Comparison of ENCODE assay signal across 14 mouse cellular contexts in genomic region chr1:131972498-131973334, GRCm38 (mm10). TPM values are rescaled to one million over a fixed set of nuclear protein-coding genes. Genes with fewer than 3 reads are reported as not detected.
DNase-seq lines count a peak whose midpoint lies in the region; ATAC-seq and TF ChIP-seq lines count a peak whose summit lies in the region.
"Had no signal": no experiment of that assay in that cellular context is flagged by ENCODE, and none has a peak within 500 bp of the region (broad histone marks: within the 10 kb centered on the region; RNA-seq: fewer than 3 reads in every experiment).

No protein-coding gene starts in this region.

- peaks cover 27% of the 10 kb centered on the region for H3K4me1 ChIP-seq in intestine, embryonic 14.5 days (replicated peaks; ENCODE audit: control insufficient read depth, insufficient read depth, low read length)
- H3K4me1 ChIP-seq in intestine, postnatal 0 days (replicated peaks; ENCODE audit: control insufficient read depth, insufficient read depth, low read length), result no peaks in the 10 kb centered on the region
- H3K4me1 ChIP-seq in hindbrain, embryonic 13.5 days (replicated peaks), result peaks cover 43% of the 10 kb centered on the region
- peaks cover 85% of the 10 kb centered on the region for H3K4me1 ChIP-seq in midbrain, embryonic 13.5 days (replicated peaks)

- no peak overlapping the region for H3K27ac ChIP-seq in intestine, embryonic 14.5 days (ENCODE audit: low read depth)
- no peak overlapping the region for H3K27ac ChIP-seq in intestine, postnatal 0 days (ENCODE audit: low read depth, low read length)
- H3K27ac ChIP-seq in hindbrain, embryonic 13.5 days, result peak overlapping the region; percentile 49; the same call in 1 of the 2 replicates
- H3K27ac ChIP-seq in midbrain, embryonic 13.5 days, result peak overlapping the region; percentile 92

- H3K9me3 ChIP-seq in intestine, embryonic 14.5 days (ENCODE audit: control insufficient read depth, low read length), result no peaks in the 10 kb centered on the region
- no peaks in the 10 kb centered on the region for H3K9me3 ChIP-seq in intestine, postnatal 0 days (ENCODE audit: control insufficient read depth)
- H3K9me3 ChIP-seq in hindbrain, embryonic 13.5 days, result no peaks in the 10 kb centered on the region
- H3K9me3 ChIP-seq in midbrain, embryonic 13.5 days, result no peaks in the 10 kb centered on the region
- H3K9me3 ChIP-seq: embryonic facial prominence, embryonic 12.5 days had no signal

- TF ChIP-seq CTCF in intestine, postnatal 0 days (IDR thresholded peaks at IDR 0.05; ENCODE audit: low read depth), result no peak

- 42% methylated on average over 13 of the region's 13 CpGs for WGBS in intestine, embryonic 14.5 days
- 52% methylated on average over 13 of the region's 13 CpGs for WGBS in intestine, postnatal 0 days
- WGBS in hindbrain, embryonic 13.5 days, result 15% methylated on average over 13 of the region's 13 CpGs
- WGBS in midbrain, embryonic 13.5 days, result 9% methylated on average over 13 of the region's 13 CpGs

- H3K4me3 ChIP-seq in intestine, embryonic 14.5 days (ENCODE audit: low read depth, low read length), result no peak overlapping the region
- H3K4me3 ChIP-seq in intestine, postnatal 0 days (ENCODE audit: low read depth, low read length), result no peak overlapping the region
- H3K4me3 ChIP-seq in hindbrain, embryonic 13.5 days, result no peak overlapping the region
- no peak overlapping the region for H3K4me3 ChIP-seq in midbrain, embryonic 13.5 days (replicated peaks)
- H3K4me3 ChIP-seq: embryonic facial prominence, embryonic 12.5 days; myocyte had no signal

- no peak for DNase-seq in intestine, embryonic 14.5 days (ENCODE audit: low spot score)
- peak; percentile 60 to 84 for DNase-seq in kidney, postnatal 25 days
- DNase-seq in testis, postnatal 10 days (ENCODE audit: low spot score), result no peak
- DNase-seq in urinary bladder, postnatal 10 days (ENCODE audit: low spot score), result no peak
- no peak for DNase-seq in right cerebral cortex, postnatal 4 days
- DNase-seq: gastrocnemius, postnatal 36 days; lung, embryonic 14.5 days; thymus, postnatal 36 days had no signal

- H3K4me2 ChIP-seq in intestine, embryonic 14.5 days (ENCODE audit: low read length), result no peak overlapping the region
- H3K4me2 ChIP-seq in intestine, postnatal 0 days (replicated peaks; ENCODE audit: low read depth), result no peak overlapping the region
- no peak overlapping the region for H3K4me2 ChIP-seq in hindbrain, embryonic 13.5 days
- peak overlapping the region; percentile 40 for H3K4me2 ChIP-seq in midbrain, embryonic 13.5 days (replicated peaks)
- H3K4me2 ChIP-seq: embryonic facial prominence, embryonic 12.5 days; lung, embryonic 14.5 days had no signal

- ATAC-seq in intestine, embryonic 14.5 days (replicated peaks; ENCODE audit: low FRiP score, low TSS enrichment, low read depth), result 0 out of 2 replicates have a peak, but pooled peaks have one; percentile 9
- ATAC-seq in intestine, postnatal 0 days, result no peak
- no peak for ATAC-seq in hindbrain, embryonic 13.5 days (ENCODE audit: low FRiP score)
- no peak for ATAC-seq in midbrain, embryonic 13.5 days
- ATAC-seq: activated CD4-positive, CD25-positive, alpha-beta regulatory T cell, adult 4 months had no signal

- H3K27me3 ChIP-seq in intestine, embryonic 14.5 days (replicated peaks; ENCODE audit: control insufficient read depth, insufficient read depth, low read length), result 0 out of 2 replicates have a peak, but pooled peaks cover 1% of the 10 kb centered on the region
- H3K27me3 ChIP-seq in intestine, postnatal 0 days (replicated peaks; ENCODE audit: control insufficient read depth, insufficient read depth, low read length), result no peaks in the 10 kb centered on the region
- 0 out of 2 replicates have a peak, but pooled peaks cover 17% of the 10 kb centered on the region for H3K27me3 ChIP-seq in hindbrain, embryonic 13.5 days
- no peaks in the 10 kb centered on the region for H3K27me3 ChIP-seq in midbrain, embryonic 13.5 days

- H3K36me3 ChIP-seq in intestine, embryonic 14.5 days (ENCODE audit: control insufficient read depth, insufficient read depth, low read length), result no peaks in the 10 kb centered on the region
- no peaks in the 10 kb centered on the region for H3K36me3 ChIP-seq in intestine, postnatal 0 days (ENCODE audit: control insufficient read depth, insufficient read depth)
- H3K36me3 ChIP-seq in hindbrain, embryonic 13.5 days, result no peaks in the 10 kb centered on the region
- no peaks in the 10 kb centered on the region for H3K36me3 ChIP-seq in midbrain, embryonic 13.5 days
- H3K36me3 ChIP-seq: embryonic facial prominence, embryonic 12.5 days had no signal

- H3K9ac ChIP-seq in intestine, embryonic 14.5 days (ENCODE audit: low read length), result no peak overlapping the region
- no peak overlapping the region for H3K9ac ChIP-seq in intestine, postnatal 0 days (ENCODE audit: low read depth, low read length)
- peak overlapping the region; percentile 39; the same call in 1 of the 2 replicates for H3K9ac ChIP-seq in hindbrain, embryonic 13.5 days
- 0 out of 2 replicates have a peak overlapping the region, but pooled peaks have one; percentile 24 for H3K9ac ChIP-seq in midbrain, embryonic 13.5 days (replicated peaks)
- H3K9ac ChIP-seq: embryonic facial prominence, embryonic 12.5 days; lung, embryonic 14.5 days had no signal

RNA-seq across cellular contexts. Expression of gene Slc45a3, which starts 9.9 kb away (rescaled TPM):
- 2.1 and 2.4 TPM in 2 replicates for polyA plus RNA-seq in intestine, embryonic 14.5 days (2014; fragmentation: Nextera tagmentation; extraction: Ambion mirVana)
- 2.5 and 2.7 TPM in 2 replicates for polyA plus RNA-seq in intestine, postnatal 0 days (2015; fragmentation: Nextera tagmentation; extraction: Ambion mirVana)
- 1.8 and 4.3 TPM in 2 replicates for polyA plus RNA-seq in hindbrain, embryonic 13.5 days (2015; fragmentation: Nextera tagmentation; extraction: Ambion mirVana)
- 9.5 and 12.9 TPM in 2 replicates for polyA plus RNA-seq in midbrain, embryonic 13.5 days (2015; fragmentation: Nextera tagmentation; extraction: Ambion mirVana)
- polyA plus RNA-seq: activated CD4-positive, CD25-positive, alpha-beta regulatory T cell, adult 4 months had no signal

RNA-seq across cellular contexts. Expression of gene Elk4, which starts 34.7 kb away (rescaled TPM):
- 26.3 and 31.0 TPM in 2 replicates for polyA plus RNA-seq in intestine, embryonic 14.5 days (2014; fragmentation: Nextera tagmentation; extraction: Ambion mirVana)
- 16.4 and 19.6 TPM in 2 replicates for polyA plus RNA-seq in intestine, postnatal 0 days (2015; fragmentation: Nextera tagmentation; extraction: Ambion mirVana)
- polyA plus RNA-seq in hindbrain, embryonic 13.5 days (2015; fragmentation: Nextera tagmentation; extraction: Ambion mirVana), result 10.6 and 11.0 TPM in 2 replicates
- polyA plus RNA-seq in midbrain, embryonic 13.5 days (2015; fragmentation: Nextera tagmentation; extraction: Ambion mirVana), result 10.9 and 12.6 TPM in 2 replicates

Comparison
In these comparisons a context has a peak if more than half of its experiments do, and no peak if none do; other contexts are left out.
1. DNase-seq: peak in kidney, postnatal 25 days (2 of 2); none in intestine, embryonic 14.5 days (single experiment), testis, postnatal 10 days (single experiment), urinary bladder, postnatal 10 days (single experiment) and right cerebral cortex, postnatal 4 days (single experiment).
2. H3K27ac ChIP-seq: peak in hindbrain, embryonic 13.5 days (single experiment) and midbrain, embryonic 13.5 days (single experiment); none in intestine, embryonic 14.5 days (single experiment) and intestine, postnatal 0 days (single experiment).
3. H3K9ac ChIP-seq: peak in hindbrain, embryonic 13.5 days (single experiment) and midbrain, embryonic 13.5 days (single experiment); none in intestine, embryonic 14.5 days (single experiment) and intestine, postnatal 0 days (single experiment).